Mouse (Mus musculus) E14TG2a.4 (cell line): ENCODE results near the gene Il17rc.
A peak's percentile ranks its signal among the peaks of the same experiment; 100 is the strongest.

Experiments
- H3K27me3 ChIP-seq: 2 replicates; pipeline ENCODE4 v1.6.1; 2014; ENCODE audit warnings: low read length, control low read depth; ENCODE audit not compliant: insufficient read depth
- H3K36me3 ChIP-seq: 2 replicates; pipeline ENCODE4 v1.6.1; 2014; ENCODE audit warnings: low read length, control low read depth; ENCODE audit not compliant: insufficient read depth
- H3K4me1 ChIP-seq: replicated peaks from 2 replicates; pipeline ENCODE4 v1.6.1; 2014; ENCODE audit warnings: low read depth, low read length, control low read depth
- H3K4me3 ChIP-seq: replicated peaks from 2 replicates; pipeline ENCODE4 v1.5.1; 2014; ENCODE audit warnings: mild to moderate bottlenecking, low read length
- H3K9me3 ChIP-seq: 2 replicates; pipeline ENCODE4 v1.6.1; 2014; ENCODE audit warnings: low read length, control low read depth
- CTCF ChIP-seq: conservative IDR thresholded peaks from 2 replicates; pipeline ENCODE4 v1.5.1; 2014; ENCODE audit warnings: low read length
- NANOG ChIP-seq: IDR thresholded peaks from 2 replicates; pipeline ENCODE4 v1.6.1; 2014; ENCODE audit warnings: borderline replicate concordance, low read length, mixed read lengths
- POU5F1 ChIP-seq: IDR thresholded peaks from 2 replicates; pipeline ENCODE4 v1.6.1; 2014; ENCODE audit warnings: low read length, borderline replicate concordance

The Il17rc gene

GRCm38 (mm10) chr6:113480555-113481373, 9.5 kb downstream of the Il17rc start:
- Histone ChIP-seq H3K36me3 (peaks cover 11% of the 10 kb centered on the region; the same call in 1 of the 2 replicates), H3K4me3 (no peak overlapping the region), H3K27me3 (peaks cover 37% of the 10 kb centered on the region), H3K4me1 (peaks cover 62% of the 10 kb centered on the region), H3K9me3 (peaks cover 10% of the 10 kb centered on the region; the same call in 1 of the 2 replicates)
- TF ChIP-seq CTCF, result no peak
- no peak for TF ChIP-seq POU5F1
- no peak for TF ChIP-seq NANOG

DNA sequence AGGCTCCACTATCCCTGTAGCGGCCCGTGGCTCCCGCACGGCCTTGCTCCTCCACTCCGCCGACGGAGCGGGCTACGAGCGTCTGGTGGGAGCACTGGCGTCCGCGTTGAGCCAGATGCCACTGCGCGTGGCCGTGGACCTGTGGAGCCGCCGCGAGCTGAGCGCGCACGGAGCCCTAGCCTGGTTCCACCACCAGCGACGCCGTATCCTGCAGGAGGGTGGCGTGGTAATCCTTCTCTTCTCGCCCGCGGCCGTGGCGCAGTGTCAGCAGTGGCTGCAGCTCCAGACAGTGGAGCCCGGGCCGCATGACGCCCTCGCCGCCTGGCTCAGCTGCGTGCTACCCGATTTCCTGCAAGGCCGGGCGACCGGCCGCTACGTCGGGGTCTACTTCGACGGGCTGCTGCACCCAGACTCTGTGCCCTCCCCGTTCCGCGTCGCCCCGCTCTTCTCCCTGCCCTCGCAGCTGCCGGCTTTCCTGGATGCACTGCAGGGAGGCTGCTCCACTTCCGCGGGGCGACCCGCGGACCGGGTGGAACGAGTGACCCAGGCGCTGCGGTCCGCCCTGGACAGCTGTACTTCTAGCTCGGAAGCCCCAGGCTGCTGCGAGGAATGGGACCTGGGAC, 11.4 kb downstream of the Il17rc start:
- H3K4me3 ChIP-seq, result peak overlapping the region; percentile 89
- peaks cover 79% of the 10 kb centered on the region for H3K4me1 ChIP-seq
- TF ChIP-seq POU5F1 (no peak), CTCF (no peak), NANOG (no peak)
- peaks cover 13% of the 10 kb centered on the region; the same call in 1 of the 2 replicates for H3K36me3 ChIP-seq
- H3K9me3 ChIP-seq, result peaks cover 10% of the 10 kb centered on the region; the same call in 1 of the 2 replicates
- peaks cover 32% of the 10 kb centered on the region for H3K27me3 ChIP-seq

DNA sequence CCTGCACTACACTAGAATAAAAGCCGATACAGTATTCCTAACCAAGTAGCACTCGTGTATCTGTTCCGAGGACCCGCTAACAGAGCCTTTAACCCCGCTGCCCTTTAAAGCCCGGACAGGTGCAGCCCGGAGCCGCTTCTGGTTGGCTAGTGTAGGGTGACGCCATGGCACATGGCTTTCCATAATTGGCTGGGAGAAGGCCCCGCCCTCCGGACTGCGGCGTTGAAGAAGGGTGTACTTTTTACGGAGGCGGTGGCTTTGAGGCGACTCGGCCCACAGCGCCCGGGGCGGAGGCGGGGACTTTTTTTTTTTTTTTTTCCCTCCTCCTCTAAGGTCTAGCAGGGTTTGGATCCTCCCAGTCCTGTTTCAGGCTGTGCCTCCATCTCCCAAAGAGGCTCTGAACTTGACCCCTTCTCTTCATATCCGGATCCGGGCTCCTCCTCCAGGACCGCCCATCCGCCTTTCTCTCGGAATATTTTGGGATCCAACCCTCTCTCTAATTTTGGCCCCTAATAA, 11.9 kb downstream of the Il17rc start, which contains the start of gene Creld1:
Creld1 (plus strand) TSS at position 198 of the 516 bp plus-strand sequence.
- Histone ChIP-seq H3K36me3 (peaks cover 15% of the 10 kb centered on the region), H3K4me1 (peaks cover 84% of the 10 kb centered on the region), H3K4me3 (peak within 1 kb of the TSS; percentile 89), H3K27me3 (peaks cover 32% of the 10 kb centered on the region), H3K9me3 (peaks cover 10% of the 10 kb centered on the region; the same call in 1 of the 2 replicates)
- TF ChIP-seq NANOG (no peak), CTCF (no peak), POU5F1 (no peak)

GRCm38 (mm10) chr6:113483729-113484128, 12.5 kb downstream of the Il17rc start:
- Histone ChIP-seq H3K9me3 (peaks cover 10% of the 10 kb centered on the region; the same call in 1 of the 2 replicates), H3K27me3 (peaks cover 32% of the 10 kb centered on the region), H3K36me3 (peaks cover 18% of the 10 kb centered on the region), H3K4me1 (peaks cover 84% of the 10 kb centered on the region), H3K4me3 (peak overlapping the region; percentile 89)
- TF ChIP-seq CTCF (no peak), NANOG (no peak), POU5F1 (no peak)

DNA sequence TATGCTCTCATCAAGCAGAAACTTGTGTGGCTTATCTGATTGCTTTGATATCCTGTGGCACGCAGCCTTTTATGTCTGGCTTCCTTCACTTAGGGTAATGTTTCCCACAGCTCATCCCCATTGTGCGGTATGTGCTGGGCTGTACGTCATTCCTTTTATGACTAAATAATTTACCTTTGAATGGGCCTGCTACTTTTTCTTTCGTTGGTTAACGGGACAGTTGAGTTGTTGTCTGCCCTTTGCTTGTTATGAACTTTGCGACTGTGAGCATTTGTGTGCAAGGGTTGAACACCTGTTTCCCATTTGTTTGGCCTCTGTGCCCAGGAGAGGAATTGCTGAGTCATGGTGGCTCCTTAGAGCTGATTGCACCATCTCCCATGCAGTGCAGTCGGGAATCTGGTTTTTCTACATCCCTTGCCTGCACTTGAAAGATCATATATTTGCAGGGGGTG, 15.9 kb downstream of the Il17rc start:
- peak overlapping the region; percentile 52 for H3K4me3 ChIP-seq
- H3K36me3 ChIP-seq, result peaks cover 38% of the 10 kb centered on the region
- H3K4me1 ChIP-seq, result peaks cover 81% of the 10 kb centered on the region
- TF ChIP-seq CTCF (no peak), NANOG (no peak), POU5F1 (no peak)
- H3K9me3 ChIP-seq, result peaks cover 10% of the 10 kb centered on the region; the same call in 1 of the 2 replicates
- peaks cover 3% of the 10 kb centered on the region; the same call in 1 of the 2 replicates for H3K27me3 ChIP-seq

DNA sequence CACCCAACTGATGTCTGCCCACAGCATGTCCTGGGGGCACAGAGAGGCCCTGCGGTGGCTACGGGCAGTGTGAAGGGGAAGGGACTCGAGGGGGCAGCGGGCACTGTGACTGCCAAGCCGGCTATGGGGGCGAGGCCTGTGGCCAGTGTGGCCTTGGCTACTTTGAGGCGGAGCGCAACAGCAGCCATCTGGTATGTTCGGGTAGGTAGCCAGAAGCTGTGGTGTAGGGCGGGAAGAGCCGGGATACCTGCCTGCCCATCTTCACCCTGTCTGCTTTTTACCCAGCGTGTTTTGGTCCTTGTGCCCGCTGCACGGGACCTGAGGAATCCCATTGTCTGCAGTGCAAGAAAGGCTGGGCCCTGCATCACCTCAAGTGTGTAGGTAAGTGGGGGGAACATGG, 18.2 kb downstream of the Il17rc start:
- Histone ChIP-seq H3K36me3 (peaks cover 45% of the 10 kb centered on the region), H3K4me3 (peak overlapping the region; percentile 41), H3K4me1 (peaks cover 92% of the 10 kb centered on the region), H3K27me3 (no peaks in the 10 kb centered on the region), H3K9me3 (0 out of 2 replicates have a peak, but pooled peaks cover 5% of the 10 kb centered on the region)
- TF ChIP-seq POU5F1 (no peak), NANOG (no peak), CTCF (no peak)

DNA sequence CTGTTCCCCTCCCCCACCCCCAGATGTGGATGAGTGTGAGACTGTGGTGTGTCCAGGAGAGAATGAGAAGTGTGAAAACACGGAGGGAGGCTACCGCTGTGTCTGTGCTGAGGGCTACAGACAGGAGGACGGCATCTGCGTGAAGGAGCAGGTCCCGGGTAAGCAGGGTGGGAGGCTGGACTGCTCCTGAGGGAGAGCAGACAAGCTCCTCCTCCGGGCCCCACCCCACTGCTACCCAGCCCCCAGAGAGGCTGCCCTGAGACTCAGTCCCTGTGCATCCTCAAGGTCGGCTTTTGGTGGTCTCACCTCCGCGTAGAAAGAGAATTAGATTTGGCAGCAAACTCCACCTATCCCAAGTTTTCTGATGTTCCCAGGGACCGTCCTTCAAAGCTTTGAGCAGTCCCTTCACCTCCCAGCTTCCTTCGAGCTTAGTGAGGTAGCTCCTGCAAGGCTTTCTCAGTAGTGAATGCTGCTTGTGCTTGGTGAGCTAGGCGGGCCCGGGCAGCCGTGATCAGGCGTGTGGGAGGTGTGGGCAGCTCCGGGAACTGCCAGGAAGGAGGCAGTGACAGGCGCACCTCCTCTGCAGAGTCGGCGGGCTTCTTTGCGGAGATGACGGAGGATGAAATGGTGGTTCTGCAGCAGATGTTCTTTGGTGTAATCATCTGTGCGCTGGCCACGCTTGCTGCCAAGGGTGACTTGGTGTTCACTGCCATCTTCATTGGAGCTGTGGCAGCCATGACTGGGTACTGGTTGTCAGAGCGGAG, 21.1 kb downstream of the Il17rc start:
- Histone ChIP-seq H3K9me3 (no peaks in the 10 kb centered on the region), H3K27me3 (peaks cover 23% of the 10 kb centered on the region), H3K4me3 (peak overlapping the region; percentile 81), H3K36me3 (peaks cover 40% of the 10 kb centered on the region), H3K4me1 (peaks cover 83% of the 10 kb centered on the region)
- TF ChIP-seq POU5F1 (no peak), NANOG (no peak), CTCF (no peak)
